Mouse (Mus musculus): ENCODE measurements around the gene Mpzl3. TPM values are rescaled to one million over a fixed set of nuclear protein-coding genes. Genes with fewer than 3 reads are reported as not detected.

The Mpzl3 gene
- polyA plus RNA-seq, 1 experiment, result 0.47 TPM

- H3K27me3 ChIP-seq (ENCODE audit: control insufficient read depth, insufficient read depth, insufficient read length), result peaks cover 9% of the 10 kb centered on the region
- H3K4me2 ChIP-seq (ENCODE audit: low read depth), result no peak overlapping the region
- H3ac ChIP-seq (ENCODE audit: control insufficient read depth, insufficient read length), result no peak overlapping the region
- no peak overlapping the region for H3K4me3 ChIP-seq
- H3K79me2 ChIP-seq (ENCODE audit: control insufficient read depth, insufficient read depth), result no peaks in the 10 kb centered on the region
- H3K36me3 ChIP-seq (ENCODE audit: control insufficient read depth, insufficient read depth), result no peaks in the 10 kb centered on the region
- TF ChIP-seq TCF3 (IDR thresholded peaks at IDR 0.05; ENCODE audit: insufficient read length, low read depth) (no peak), POLR2A (IDR thresholded peaks at IDR 0.05; ENCODE audit: insufficient read length, low read depth) (no peak), MYOD1 (IDR thresholded peaks at IDR 0.05; ENCODE audit: control insufficient read depth in 1 of 3, insufficient read length in 2 of 3, low read depth in 2 of 3) (no peak), REST (IDR thresholded peaks at IDR 0.05; ENCODE audit: insufficient read depth, insufficient read length) (no peak), MYOG (IDR thresholded peaks at IDR 0.05; ENCODE audit: control insufficient read depth in 1 of 3, insufficient read depth in 1 of 3, insufficient read length in 2 of 3, low read depth in 2 of 3) (no peak), CEBPB (IDR thresholded peaks at IDR 0.05; ENCODE audit: insufficient read depth, poor library complexity, severe bottlenecking) (no peak), SRF (IDR thresholded peaks at IDR 0.05; ENCODE audit: control insufficient read depth, insufficient read length, low read depth) (no peak), MAX (IDR thresholded peaks at IDR 0.05; ENCODE audit: low read depth) (no peak), USF1 (IDR thresholded peaks at IDR 0.05; ENCODE audit: low read depth) (no peak), TCF12 (IDR thresholded peaks at IDR 0.05; ENCODE audit: insufficient read depth, poor library complexity, severe bottlenecking) (no peak), POLR2AphosphoS2 (IDR thresholded peaks at IDR 0.05; ENCODE audit: insufficient read length, low read depth) (no peak), E2F4 (IDR thresholded peaks at IDR 0.05; ENCODE audit: insufficient read depth) (no peak)
These were observed 43.7 kb upstream of the Mpzl3 start for GRCm38 (mm10) chr9:45011291-45011690.

GRCm38 (mm10) chr9:45014879-45015278 lies 40.1 kb upstream of the Mpzl3 start:
- H3K36me3 ChIP-seq (ENCODE audit: control insufficient read depth, insufficient read depth), result no peaks in the 10 kb centered on the region
- no peak overlapping the region for H3K4me3 ChIP-seq
- H3K4me2 ChIP-seq (ENCODE audit: low read depth), result no peak overlapping the region
- H3K79me2 ChIP-seq (ENCODE audit: control insufficient read depth, insufficient read depth), result no peaks in the 10 kb centered on the region
- TF ChIP-seq MAX (IDR thresholded peaks at IDR 0.05; ENCODE audit: low read depth) (no peak), REST (IDR thresholded peaks at IDR 0.05; ENCODE audit: insufficient read depth, insufficient read length) (no peak), SRF (IDR thresholded peaks at IDR 0.05; ENCODE audit: control insufficient read depth, insufficient read length, low read depth) (no peak), TCF12 (IDR thresholded peaks at IDR 0.05; ENCODE audit: insufficient read depth, poor library complexity, severe bottlenecking) (no peak), E2F4 (IDR thresholded peaks at IDR 0.05; ENCODE audit: insufficient read depth) (no peak), POLR2AphosphoS2 (IDR thresholded peaks at IDR 0.05; ENCODE audit: insufficient read length, low read depth) (no peak), MYOD1 (IDR thresholded peaks at IDR 0.05; ENCODE audit: control insufficient read depth in 1 of 3, insufficient read length in 2 of 3, low read depth in 2 of 3) (no peak), MYOG (IDR thresholded peaks at IDR 0.05; ENCODE audit: control insufficient read depth in 1 of 3, insufficient read depth in 1 of 3, insufficient read length in 2 of 3, low read depth in 2 of 3) (no peak), CEBPB (IDR thresholded peaks at IDR 0.05; ENCODE audit: insufficient read depth, poor library complexity, severe bottlenecking) (no peak)
- peaks cover 9% of the 10 kb centered on the region for H3K27me3 ChIP-seq (ENCODE audit: control insufficient read depth, insufficient read depth, insufficient read length)
- H3ac ChIP-seq (ENCODE audit: control insufficient read depth, insufficient read length), result no peak overlapping the region

- H3K4me2 ChIP-seq (ENCODE audit: low read depth), result no peak overlapping the region
- no peaks in the 10 kb centered on the region for H3K36me3 ChIP-seq (ENCODE audit: control insufficient read depth, insufficient read depth)
- H3K4me3 ChIP-seq, result no peak overlapping the region
- peaks cover 9% of the 10 kb centered on the region for H3K27me3 ChIP-seq (ENCODE audit: control insufficient read depth, insufficient read depth, insufficient read length)
- no peak overlapping the region for H3ac ChIP-seq (ENCODE audit: control insufficient read depth, insufficient read length)
- TF ChIP-seq MYOG (IDR thresholded peaks at IDR 0.05; ENCODE audit: control insufficient read depth in 1 of 3, insufficient read depth in 1 of 3, insufficient read length in 2 of 3, low read depth in 2 of 3), result no peak
- TF ChIP-seq E2F4 (IDR thresholded peaks at IDR 0.05; ENCODE audit: insufficient read depth), result no peak
- TF ChIP-seq TCF12 (IDR thresholded peaks at IDR 0.05; ENCODE audit: insufficient read depth, poor library complexity, severe bottlenecking), result no peak
- TF ChIP-seq USF1 (IDR thresholded peaks at IDR 0.05; ENCODE audit: low read depth), result no peak
- TF ChIP-seq MAX (IDR thresholded peaks at IDR 0.05; ENCODE audit: low read depth), result no peak
- TF ChIP-seq SRF (IDR thresholded peaks at IDR 0.05; ENCODE audit: control insufficient read depth, insufficient read length, low read depth), result no peak
- TF ChIP-seq TCF3 (IDR thresholded peaks at IDR 0.05; ENCODE audit: insufficient read length, low read depth), result no peak
- TF ChIP-seq MYOD1 (IDR thresholded peaks at IDR 0.05; ENCODE audit: control insufficient read depth in 1 of 3, insufficient read length in 2 of 3, low read depth in 2 of 3), result no peak
- TF ChIP-seq REST (IDR thresholded peaks at IDR 0.05; ENCODE audit: insufficient read depth, insufficient read length), result no peak
- TF ChIP-seq POLR2AphosphoS2 (IDR thresholded peaks at IDR 0.05; ENCODE audit: insufficient read length, low read depth), result no peak
- no peak for TF ChIP-seq POLR2A (IDR thresholded peaks at IDR 0.05; ENCODE audit: insufficient read length, low read depth)
- no peak for TF ChIP-seq CEBPB (IDR thresholded peaks at IDR 0.05; ENCODE audit: insufficient read depth, poor library complexity, severe bottlenecking)
- H3K79me2 ChIP-seq (ENCODE audit: control insufficient read depth, insufficient read depth), result no peaks in the 10 kb centered on the region
These were observed 39.1 kb upstream of the Mpzl3 start for GRCm38 (mm10) chr9:45015841-45016240.

- Histone ChIP-seq H3K4me3 (no peak overlapping the region), H3ac (ENCODE audit: control insufficient read depth, insufficient read length) (no peak overlapping the region), H3K4me2 (ENCODE audit: low read depth) (no peak overlapping the region), H3K79me2 (ENCODE audit: control insufficient read depth, insufficient read depth) (no peaks in the 10 kb centered on the region), H3K27me3 (ENCODE audit: control insufficient read depth, insufficient read depth, insufficient read length) (no peaks in the 10 kb centered on the region), H3K36me3 (ENCODE audit: control insufficient read depth, insufficient read depth) (no peaks in the 10 kb centered on the region)
- TF ChIP-seq MYOG (IDR thresholded peaks at IDR 0.05; ENCODE audit: control insufficient read depth in 1 of 3, insufficient read depth in 1 of 3, insufficient read length in 2 of 3, low read depth in 2 of 3) (no peak), MAX (IDR thresholded peaks at IDR 0.05; ENCODE audit: low read depth) (no peak), POLR2A (IDR thresholded peaks at IDR 0.05; ENCODE audit: insufficient read length, low read depth) (no peak), SRF (IDR thresholded peaks at IDR 0.05; ENCODE audit: control insufficient read depth, insufficient read length, low read depth) (no peak), TCF3 (IDR thresholded peaks at IDR 0.05; ENCODE audit: insufficient read length, low read depth) (no peak), E2F4 (IDR thresholded peaks at IDR 0.05; ENCODE audit: insufficient read depth) (no peak), CEBPB (IDR thresholded peaks at IDR 0.05; ENCODE audit: insufficient read depth, poor library complexity, severe bottlenecking) (no peak), POLR2AphosphoS2 (IDR thresholded peaks at IDR 0.05; ENCODE audit: insufficient read length, low read depth) (no peak), REST (IDR thresholded peaks at IDR 0.05; ENCODE audit: insufficient read depth, insufficient read length) (no peak), USF1 (IDR thresholded peaks at IDR 0.05; ENCODE audit: low read depth) (no peak), TCF12 (IDR thresholded peaks at IDR 0.05; ENCODE audit: insufficient read depth, poor library complexity, severe bottlenecking) (no peak), MYOD1 (IDR thresholded peaks at IDR 0.05; ENCODE audit: control insufficient read depth in 1 of 3, insufficient read length in 2 of 3, low read depth in 2 of 3) (no peak)
These were observed 37.0 kb upstream of the Mpzl3 start for GRCm38 (mm10) chr9:45018031-45018430.

Measured in myocyte (in vitro differentiated cells).